Mouse (Mus musculus) retina, adult 2 months (tissue): ENCODE measurements around the gene Capn11.

Experiments used
- DNase-seq: peaks from one replicate; pipeline ENCODE4 v3.0.0-alpha.2; 2012; ENCODE audit warnings: low read depth, low spot score

Gene Capn11

GRCm38 (mm10) chr17:45582715-45583355 lies 76.3 kb downstream of the Capn11 start:
- DNase-seq, result no peak

- no peak for DNase-seq
Measured at GRCm38 (mm10) chr17:45582188-45582587, 76.9 kb downstream of the Capn11 start.

DNA sequence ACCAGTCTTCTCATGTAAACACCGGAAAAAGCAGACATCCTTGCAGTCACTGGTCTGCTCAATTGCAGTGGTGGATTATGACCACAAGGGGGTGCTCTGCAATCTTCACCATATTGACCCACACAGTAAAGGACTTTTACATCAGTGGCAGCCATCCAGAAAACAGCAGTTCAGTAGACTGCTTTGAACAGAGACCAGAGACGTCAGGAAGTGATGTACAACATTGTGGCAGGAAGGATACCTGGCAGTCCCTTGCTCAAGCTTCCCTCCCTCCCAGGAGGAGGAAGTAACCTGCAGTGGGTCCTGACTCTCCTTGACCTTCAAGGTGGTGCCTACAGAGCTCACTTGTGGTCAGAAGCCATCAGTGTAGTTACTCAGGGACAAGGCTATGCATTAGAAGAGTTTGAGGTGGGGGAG lies 77.5 kb downstream of the Capn11 start:
- DNase-seq, result no peak

- no peak for DNase-seq
Measured at GRCm38 (mm10) chr17:45580958-45581477, 78.1 kb downstream of the Capn11 start.
